Mouse (Mus musculus) CH12F3 (cell line): ENCODE results near the gene Spin1.

Experiments used
- in situ Hi-C: fragments of 300-500 bp; cut with MboI; formaldehyde crosslinking; loops from 2 replicates; pipeline ENCODE4 v1.14.3; 2020; ENCODE audit warnings: low sequenced_read_pairs

Gene Spin1

DNA sequence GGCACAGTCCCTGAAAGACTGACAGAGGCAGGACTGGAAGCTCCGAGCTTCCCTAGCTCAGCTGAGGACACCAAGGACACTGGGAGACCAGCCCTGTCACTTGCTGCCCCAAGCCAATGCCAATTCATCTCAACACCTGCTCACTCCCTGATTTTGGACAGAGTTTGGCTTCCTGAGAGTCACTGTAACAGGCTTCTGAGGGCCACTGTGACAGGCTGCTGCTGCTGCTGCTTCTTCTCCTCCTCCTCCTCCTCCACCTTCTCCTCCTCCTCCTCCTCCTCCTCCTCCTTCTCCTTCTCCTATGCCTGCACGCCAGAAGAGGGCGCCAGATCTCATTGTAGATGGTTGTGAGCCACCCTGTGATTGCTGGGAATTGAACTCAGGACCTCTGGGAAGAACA is 89.7 kb downstream of the Spin1 start:
- in situ Hi-C loops = no loop called here

GRCm38 (mm10) chr13:51191416-51192140 is 90.9 kb downstream of the Spin1 start:
- in situ Hi-C loops = no loop called here

- in situ Hi-C loops = no loop called here
These were observed 93.2 kb downstream of the Spin1 start for GRCm38 (mm10) chr13:51193893-51194292.

DNA sequence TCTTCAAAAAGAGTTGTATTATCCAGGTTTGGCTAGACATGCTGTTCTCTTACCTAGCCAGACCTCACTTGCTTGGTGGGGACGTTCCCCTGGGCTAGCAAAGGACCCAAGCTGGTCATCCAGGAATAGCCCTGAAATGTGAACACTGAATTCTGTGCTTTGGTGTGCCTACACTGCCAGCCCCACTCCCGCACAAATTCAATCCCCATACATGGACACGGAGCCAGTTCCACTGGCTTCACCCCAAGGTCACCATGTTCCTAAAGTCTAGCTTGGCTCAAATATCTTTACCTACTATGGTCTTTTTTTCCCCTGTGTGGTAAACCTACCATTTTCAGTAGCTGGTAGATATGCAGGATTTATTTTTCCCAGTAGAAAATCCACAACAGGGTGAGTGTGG is 97.0 kb downstream of the Spin1 start:
- in situ Hi-C loops = no loop called here

DNA sequence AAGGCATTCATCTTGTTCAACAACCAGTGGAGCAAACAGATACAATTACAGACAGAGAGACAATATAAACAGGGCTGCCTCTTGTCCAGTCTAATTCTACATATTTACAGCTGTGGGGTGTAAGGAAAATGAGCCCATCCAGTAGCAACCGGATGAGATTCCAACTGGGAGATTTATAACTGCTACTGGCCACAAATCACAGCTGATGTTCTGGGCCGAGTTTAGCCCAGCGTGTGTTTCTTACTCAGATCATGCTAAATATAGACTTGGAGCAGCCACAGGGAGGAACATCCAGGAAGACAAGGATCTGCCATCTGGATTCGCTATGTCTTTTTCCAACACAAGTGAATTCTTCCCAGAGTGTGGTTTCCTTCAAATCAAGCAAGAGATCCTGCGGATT is 97.5 kb downstream of the Spin1 start:
- in situ Hi-C loops = no loop called here
